Mouse (Mus musculus) splenic B cell, adult 2 months (primary cell): ENCODE results near the gene Parl.
A peak's percentile ranks its signal among the peaks of the same experiment; 100 is the strongest.

Source experiments
- DNase-seq: peaks from one replicate; pipeline ENCODE4 v3.0.0-alpha.2; 2011; ENCODE audit warnings: low read depth, low spot score
- H3K27me3 ChIP-seq: 2 replicates; pipeline ENCODE4 v1.6.1; 2012; ENCODE audit warnings: mild to moderate bottlenecking, low read length, moderate library complexity, mixed read lengths; ENCODE audit not compliant: control insufficient read depth, poor library complexity, insufficient read depth, severe bottlenecking
- H3K36me3 ChIP-seq: 2 replicates; pipeline ENCODE4 v1.6.1; 2012; ENCODE audit warnings: mild to moderate bottlenecking, low read length, moderate library complexity, mixed read lengths; ENCODE audit not compliant: control insufficient read depth, poor library complexity, insufficient read depth, severe bottlenecking

The Parl gene

GRCm38 (mm10) chr16:20301770-20302649, at the start of gene Parl:
TSS of gene Parl (minus strand) at chr16:20302387.
- H3K36me3 ChIP-seq: peaks cover 2% of the 10 kb centered on the region; the same call in 1 of the 2 replicates
- no peaks in the 10 kb centered on the region for H3K27me3 ChIP-seq
- DNase-seq: peak; percentile 97

GRCm38 (mm10) chr16:20345464-20345863, 43.3 kb upstream of the Parl start:
- DNase-seq: no peak
- Histone ChIP-seq H3K36me3 (no peaks in the 10 kb centered on the region), H3K27me3 (no peaks in the 10 kb centered on the region)

GRCm38 (mm10) chr16:20338616-20339015, 36.4 kb upstream of the Parl start:
- Histone ChIP-seq H3K27me3 (no peaks in the 10 kb centered on the region), H3K36me3 (no peaks in the 10 kb centered on the region)
- no peak for DNase-seq

- H3K27me3 ChIP-seq: no peaks in the 10 kb centered on the region
- DNase-seq: no peak
- H3K36me3 ChIP-seq: no peaks in the 10 kb centered on the region
Measured at GRCm38 (mm10) chr16:20334918-20335317, 32.7 kb upstream of the Parl start.

GRCm38 (mm10) chr16:20328306-20328705, 26.1 kb upstream of the Parl start:
- H3K36me3 ChIP-seq: no peaks in the 10 kb centered on the region
- no peak for DNase-seq

GRCm38 (mm10) chr16:20325286-20325685, 23.1 kb upstream of the Parl start, which contains the start of gene Cyp2ab1:
TSS of gene Cyp2ab1 (minus strand) at chr16:20325404.
- Histone ChIP-seq H3K36me3 (no peaks in the 10 kb centered on the region), H3K27me3 (no peaks in the 10 kb centered on the region)
- no peak for DNase-seq

More at GRCm38 (mm10) chr16:20328306-20328705, 26.1 kb upstream of the Parl start:
- H3K27me3 ChIP-seq: no peaks in the 10 kb centered on the region

- Histone ChIP-seq H3K27me3 (no peaks in the 10 kb centered on the region), H3K36me3 (no peaks in the 10 kb centered on the region)
- no peak for DNase-seq
Measured at GRCm38 (mm10) chr16:20323907-20324306, 21.7 kb upstream of the Parl start.

- Histone ChIP-seq H3K27me3 (no peaks in the 10 kb centered on the region), H3K36me3 (no peaks in the 10 kb centered on the region)
- DNase-seq: no peak
Measured at GRCm38 (mm10) chr16:20322274-20322673, 20.1 kb upstream of the Parl start.

- DNase-seq: no peak
- no peaks in the 10 kb centered on the region for H3K36me3 ChIP-seq
- H3K27me3 ChIP-seq: no peaks in the 10 kb centered on the region
Measured at GRCm38 (mm10) chr16:20316770-20317169, 14.6 kb upstream of the Parl start.

- H3K36me3 ChIP-seq: no peaks in the 10 kb centered on the region
- DNase-seq: no peak
- H3K27me3 ChIP-seq: no peaks in the 10 kb centered on the region
Measured at GRCm38 (mm10) chr16:20315266-20315665, 13.1 kb upstream of the Parl start.

- H3K36me3 ChIP-seq: no peaks in the 10 kb centered on the region
- no peak for DNase-seq
- H3K27me3 ChIP-seq: no peaks in the 10 kb centered on the region
Measured at GRCm38 (mm10) chr16:20312272-20312671, 10.1 kb upstream of the Parl start.

- no peak for DNase-seq
- H3K36me3 ChIP-seq: peaks cover 6% of the 10 kb centered on the region
- no peaks in the 10 kb centered on the region for H3K27me3 ChIP-seq
Measured at GRCm38 (mm10) chr16:20300076-20300475, 2.1 kb downstream of the Parl start.

- no peak for DNase-seq
- Histone ChIP-seq H3K27me3 (no peaks in the 10 kb centered on the region), H3K36me3 (peaks cover 11% of the 10 kb centered on the region)
Measured at GRCm38 (mm10) chr16:20280238-20280637, 21.9 kb downstream of the Parl start.

- no peak for DNase-seq
- Histone ChIP-seq H3K36me3 (peaks cover 11% of the 10 kb centered on the region), H3K27me3 (no peaks in the 10 kb centered on the region)
Measured at GRCm38 (mm10) chr16:20279395-20279794, 22.8 kb downstream of the Parl start.

- no peaks in the 10 kb centered on the region for H3K27me3 ChIP-seq
- no peak for DNase-seq
- H3K36me3 ChIP-seq: no peaks in the 10 kb centered on the region
Measured at GRCm38 (mm10) chr16:20272994-20273393, 29.2 kb downstream of the Parl start.
